Mouse (Mus musculus): ENCODE measurements around the gene Ctc1.

The Ctc1 gene

GRCm38 (mm10) chr11:69028805-69029204 lies 13.1 kb downstream of the Ctc1 start:
- ChIA-PET CTCF (interaction anchor here (0.5 to 1.5 kb wide), 18 partner anchors 12 to 840 kb away, joined by 3 to 9 read pairs (median 4); partner anchors contain the start of gene Per1 (in 1 of the 4)), POLR2A (interaction anchor here in 3 of 4 experiments (0.6 to 2.8 kb wide), 40 partner anchors 8 to 543 kb away, joined by 3 to 15 read pairs (median 4); partner anchors contain the start of genes Borcs6 (in 3 of the 3) and Rangrf (in 1 of the 3))

- ChIA-PET POLR2A (interaction anchor here in 2 of 4 experiments (0.7 to 5.0 kb wide), 8 partner anchors 10 to 128 kb away, joined by 3 to 39 read pairs (median 4); partner anchors contain the start of genes Borcs6 (in 1 of the 2) and Slc25a35 (in 1 of the 2)), CTCF (interaction anchor here in 2 of 4 experiments (0.6 to 1.7 kb wide), 3 partner anchors 34 to 335 kb away, joined by 3 to 6 read pairs (median 3); no protein-coding TSS in a partner anchor)
These were observed 17.8 kb downstream of the Ctc1 start for GRCm38 (mm10) chr11:69033552-69033951.

GRCm38 (mm10) chr11:69034585-69034984 lies 18.9 kb downstream of the Ctc1 start:
- ChIA-PET POLR2A (interaction anchor here in 3 of 4 experiments (0.5 to 5.0 kb wide), 20 partner anchors 8 to 132 kb away, joined by 3 to 39 read pairs (median 9); partner anchors contain the start of genes Slc25a35 (in 2 of the 3), Aurkb (in 1 of the 3) and Borcs6 (in 1 of the 3)), CTCF (interaction anchor here in 2 of 4 experiments (1.1 to 2.5 kb wide), 3 partner anchors 8 to 22 kb away, joined by 3 to 13 read pairs (median 4); no protein-coding TSS in a partner anchor)

GRCm38 (mm10) chr11:69035411-69035810 lies 19.7 kb downstream of the Ctc1 start:
- CTCF ChIA-PET = interaction anchor here in 2 of 4 experiments (0.8 to 2.5 kb wide), 22 partner anchors 8 to 160 kb away, joined by 3 to 13 read pairs (median 4); partner anchors contain the start of genes Aurkb (in 1 of the 2) and Borcs6 (in 1 of the 2)
- POLR2A ChIA-PET = interaction anchor here (0.5 to 5.0 kb wide), 48 partner anchors 9 to 803 kb away, joined by 3 to 39 read pairs (median 5); partner anchors contain the start of genes Borcs6 (in 2 of the 4), Slc25a35 (in 2 of the 4), Aurkb (in 1 of the 4) and Myh10 (in 1 of the 4)

DNA sequence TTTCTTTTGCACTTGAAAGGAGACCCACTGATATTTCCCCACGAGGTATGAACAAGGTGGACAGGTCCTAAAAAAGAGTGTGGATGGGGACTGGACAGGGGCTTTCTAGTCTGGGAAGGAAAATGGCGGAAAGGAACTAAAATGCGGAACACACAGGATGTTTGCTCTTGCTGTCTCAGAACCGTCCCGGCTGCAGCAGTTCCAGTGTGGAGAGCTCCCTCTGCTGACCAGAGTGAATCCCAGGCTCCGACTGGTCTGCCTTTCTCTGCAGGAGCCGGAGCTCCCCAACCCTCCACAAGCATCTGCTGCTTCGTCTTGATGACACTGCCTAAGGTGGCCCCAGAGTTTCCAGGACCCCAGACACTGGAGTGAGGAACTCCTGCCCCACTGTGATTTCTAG lies 20.1 kb downstream of the Ctc1 start:
- ChIA-PET POLR2A (interaction anchor here (0.5 to 5.0 kb wide), 56 partner anchors 8 to 1030 kb away, joined by 3 to 39 read pairs (median 5); partner anchors contain the start of genes Borcs6 (in 3 of the 4), Slc25a35 (in 2 of the 4), Aurkb (in 1 of the 4) and Myh10 (in 1 of the 4)), CTCF (interaction anchor here in 3 of 4 experiments (0.6 to 2.5 kb wide), 25 partner anchors 8 to 161 kb away, joined by 3 to 13 read pairs (median 4); partner anchors contain the start of genes Aurkb (in 1 of the 3) and Borcs6 (in 1 of the 3))

DNA sequence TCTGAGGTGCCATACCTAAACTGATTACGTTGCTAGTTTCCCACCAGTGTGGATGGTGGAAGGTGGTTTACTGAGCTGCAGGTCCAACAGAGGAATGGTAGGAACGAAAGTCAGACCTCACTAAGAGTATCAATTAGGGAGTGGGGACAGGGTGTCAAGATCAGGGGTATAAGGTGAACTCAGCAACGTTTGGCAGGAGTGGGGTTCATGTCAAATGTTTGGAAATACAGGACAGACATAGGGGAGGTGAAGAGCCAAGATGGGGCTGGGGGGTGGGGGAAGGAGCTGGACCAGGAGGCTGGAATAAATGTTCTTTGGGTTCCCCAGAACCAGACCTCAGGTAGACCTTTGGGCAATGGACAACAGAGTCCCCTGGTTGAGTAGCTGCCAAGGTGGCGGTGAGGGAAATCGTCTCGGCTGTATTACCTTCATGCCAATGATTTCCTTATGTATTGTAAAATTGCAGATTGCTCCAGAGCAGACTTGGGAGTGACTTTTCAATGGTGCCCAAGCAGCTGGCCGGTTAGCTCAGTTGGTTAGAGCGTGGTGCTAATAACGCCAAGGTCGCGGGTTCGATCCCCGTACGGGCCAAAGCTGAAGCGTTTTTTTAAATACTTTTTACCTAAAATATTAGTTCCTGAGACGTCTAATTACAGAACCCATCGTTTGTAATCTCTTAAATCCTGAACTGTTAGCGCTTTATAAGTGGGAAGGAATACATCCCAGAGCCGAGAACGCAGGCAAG lies 20.9 kb downstream of the Ctc1 start:
- CTCF ChIA-PET = interaction anchor here in 3 of 4 experiments (0.6 to 2.5 kb wide), 25 partner anchors 9 to 162 kb away, joined by 3 to 13 read pairs (median 4); partner anchors contain the start of genes Aurkb (in 1 of the 3) and Borcs6 (in 1 of the 3)
- POLR2A ChIA-PET = interaction anchor here (0.5 to 5.0 kb wide), 67 partner anchors 7 to 1030 kb away, joined by 3 to 39 read pairs (median 5); partner anchors contain the start of genes Borcs6 (in 3 of the 4), Slc25a35 (in 2 of the 4), Aurkb (in 1 of the 4) and Cntrob (in 1 of the 4)

DNA sequence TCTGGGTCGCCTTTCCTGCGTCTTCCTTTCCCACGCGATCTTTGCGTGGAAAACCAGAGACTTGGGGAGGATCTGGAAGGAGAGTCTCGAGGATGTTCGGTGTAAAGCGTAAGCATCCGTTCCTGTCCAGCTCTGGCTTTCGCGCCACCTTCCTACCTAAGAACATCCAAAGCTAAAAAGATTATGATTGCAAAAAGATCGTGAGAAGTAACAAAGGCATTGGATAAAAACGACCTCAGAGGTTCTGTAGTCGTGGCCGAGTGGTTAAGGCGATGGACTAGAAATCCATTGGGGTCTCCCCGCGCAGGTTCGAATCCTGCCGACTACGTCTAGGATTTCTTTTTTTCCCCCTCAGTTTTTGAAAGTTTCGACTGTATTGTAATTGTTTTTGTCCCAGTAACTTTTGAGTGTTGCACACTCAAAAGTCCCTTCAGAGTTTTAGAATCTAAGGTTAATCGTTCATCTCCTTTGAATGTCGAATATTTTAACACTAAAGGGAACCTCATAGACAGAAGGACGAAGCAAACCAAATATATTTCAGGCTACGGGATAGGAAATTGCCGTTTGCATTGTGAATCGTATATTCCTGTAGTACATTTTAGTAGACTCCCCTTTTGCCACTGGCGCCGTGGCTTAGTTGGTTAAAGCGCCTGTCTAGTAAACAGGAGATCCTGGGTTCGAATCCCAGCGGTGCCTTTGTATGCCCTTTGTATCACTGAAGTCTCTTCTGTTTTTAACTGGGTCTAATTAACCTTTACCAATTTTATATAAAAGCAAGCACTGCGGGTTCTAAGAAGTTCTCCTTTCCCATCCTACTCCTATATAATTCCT lies 21.7 kb downstream of the Ctc1 start:
- ChIA-PET CTCF (interaction anchor here in 2 of 4 experiments (1.0 to 2.5 kb wide), 6 partner anchors 10 to 133 kb away, joined by 3 to 13 read pairs (median 7); no protein-coding TSS in a partner anchor), POLR2A (interaction anchor here (0.6 to 7.1 kb wide), 40 partner anchors 9 to 286 kb away, joined by 3 to 127 read pairs (median 8); partner anchors contain the start of genes Borcs6 (in 3 of the 4), Slc25a35 (in 2 of the 4), Cntrob (in 1 of the 4) and Tmem107 (in 1 of the 4))

DNA sequence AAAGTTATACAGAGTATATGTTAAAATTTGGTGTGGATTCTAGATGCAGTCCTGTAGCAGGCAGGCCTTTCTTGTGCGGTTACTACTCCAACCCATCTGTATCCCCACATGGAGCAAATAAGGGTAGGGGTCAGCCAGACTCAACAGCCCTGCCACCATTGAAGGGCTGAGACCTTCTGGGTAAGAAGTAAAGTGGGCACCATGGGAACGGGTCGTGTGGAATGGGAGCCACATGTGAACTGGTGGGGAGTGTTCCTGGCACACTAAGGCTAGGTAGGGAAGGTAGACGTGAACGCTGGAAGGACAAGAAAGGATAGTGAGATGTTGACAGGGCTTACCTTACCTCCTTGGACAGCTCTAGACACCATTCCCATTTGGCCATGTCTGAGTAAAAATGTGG lies 22.5 kb downstream of the Ctc1 start:
- POLR2A ChIA-PET = interaction anchor here (0.7 to 7.1 kb wide), 5 partner anchors 22 to 226 kb away, joined by 3 to 127 read pairs (median 34); partner anchors contain the start of gene Borcs6 (in 2 of the 4)
- CTCF ChIA-PET = no interaction called here

- ChIA-PET POLR2A (interaction anchor here in 3 of 4 experiments (0.5 to 3.3 kb wide), 15 partner anchors 9 to 1616 kb away, joined by 3 to 35 read pairs (median 5); partner anchors contain the start of genes Borcs6 (in 3 of the 3) and Per1 (in 1 of the 3)), CTCF (interaction anchor here in 3 of 4 experiments (0.6 to 1.5 kb wide), 3 partner anchors 10 to 83 kb away, joined by 3 to 11 read pairs (median 3); partner anchors contain the start of gene Borcs6 (in 1 of the 3))
These were observed 30.1 kb downstream of the Ctc1 start, which contains the start of gene Aurkb for GRCm38 (mm10) chr11:69045531-69046394. Aurkb (plus strand) TSS chr11:69045647.

DNA sequence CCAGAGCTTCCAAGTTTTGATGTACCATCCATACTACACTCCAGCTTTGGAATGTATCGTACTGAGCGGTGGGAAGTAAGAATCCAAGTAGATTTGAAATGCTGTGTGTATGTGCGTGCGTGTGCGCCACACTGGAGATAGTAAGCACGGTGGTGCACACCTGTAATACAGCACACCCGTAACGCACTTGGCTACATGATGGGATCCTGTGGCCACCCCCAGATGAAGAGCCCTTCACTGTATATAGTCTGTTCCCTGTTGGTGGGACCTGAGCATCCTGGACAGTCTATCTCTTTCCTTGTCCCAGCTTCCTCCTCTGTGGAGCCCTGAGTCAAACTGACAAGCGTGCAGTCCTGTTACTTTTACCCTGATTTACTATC lies 30.7 kb downstream of the Ctc1 start:
- ChIA-PET POLR2A (interaction anchor here in 3 of 4 experiments (0.5 to 3.3 kb wide), 15 partner anchors 8 to 1616 kb away, joined by 3 to 35 read pairs (median 5); partner anchors contain the start of genes Borcs6 (in 3 of the 3) and Per1 (in 1 of the 3)), CTCF (interaction anchor here in 3 of 4 experiments (0.6 to 1.5 kb wide), 3 partner anchors 10 to 82 kb away, joined by 3 to 11 read pairs (median 3); partner anchors contain the start of gene Borcs6 (in 1 of the 3))

DNA sequence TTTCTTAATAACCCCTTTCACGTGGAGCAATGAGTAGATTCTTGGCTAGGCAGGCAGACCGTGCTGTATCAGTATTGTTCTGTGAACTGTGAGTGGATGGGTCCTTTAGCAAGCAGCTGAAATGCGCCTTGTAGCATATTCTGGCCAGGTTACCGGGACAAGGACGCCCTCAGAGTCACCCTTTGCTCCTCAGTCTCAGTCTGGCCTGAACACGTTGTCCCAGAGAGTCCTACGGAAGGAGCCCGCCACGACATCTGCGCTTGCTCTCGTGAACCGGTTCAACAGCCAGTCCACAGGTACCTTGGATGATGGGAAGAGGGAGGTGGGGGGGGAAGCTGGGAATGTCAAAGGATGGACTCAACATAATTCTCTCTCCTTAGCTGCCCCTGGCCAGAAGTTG lies 31.9 kb downstream of the Ctc1 start:
- CTCF ChIA-PET = interaction anchor here in 1 of 4 experiments (0.8 kb wide), 1 partner anchor 12 kb away, joined by 3 read pairs; the partner anchor contains the start of gene Borcs6
- POLR2A ChIA-PET = interaction anchor here in 3 of 4 experiments (0.5 to 3.3 kb wide), 13 partner anchors 8 to 86 kb away, joined by 3 to 35 read pairs (median 4); partner anchors contain the start of gene Borcs6 (in 3 of the 3)

DNA sequence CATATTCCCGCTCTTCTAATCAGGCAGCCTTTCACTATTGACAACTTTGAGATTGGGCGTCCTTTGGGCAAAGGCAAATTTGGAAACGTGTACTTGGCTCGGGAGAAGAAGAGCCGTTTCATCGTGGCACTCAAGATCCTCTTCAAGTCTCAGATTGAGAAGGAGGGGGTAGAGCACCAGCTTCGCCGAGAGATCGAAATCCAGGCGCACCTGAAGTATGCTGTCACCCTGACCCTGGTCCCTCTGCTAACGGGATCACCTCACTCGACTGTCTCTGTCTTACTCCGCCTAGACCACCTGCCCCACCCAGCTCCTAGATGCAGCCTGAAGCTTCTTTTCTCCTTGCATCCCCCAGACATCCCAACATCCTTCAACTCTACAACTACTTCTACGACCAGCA lies 32.4 kb downstream of the Ctc1 start:
- CTCF ChIA-PET = interaction anchor here in 1 of 4 experiments (0.8 kb wide), 1 partner anchor 11 kb away, joined by 3 read pairs; the partner anchor contains the start of gene Borcs6
- POLR2A ChIA-PET = interaction anchor here (0.6 to 3.3 kb wide), 11 partner anchors 7 to 85 kb away, joined by 3 to 35 read pairs (median 4); partner anchors contain the start of gene Borcs6 (in 4 of the 4)

- POLR2A ChIA-PET = interaction anchor here (0.6 to 2.4 kb wide), 11 partner anchors 9 to 605 kb away, joined by 3 to 11 read pairs (median 5); partner anchors contain the start of gene Borcs6 (in 4 of the 4)
- CTCF ChIA-PET = interaction anchor here in 2 of 4 experiments (0.6 to 0.8 kb wide), 2 partner anchors 9 to 56 kb away, joined by 4 read pairs; partner anchors contain the start of gene Borcs6 (in 1 of the 2)
These were observed 35.0 kb downstream of the Ctc1 start for GRCm38 (mm10) chr11:69050748-69051147.

GRCm38 (mm10) chr11:69051771-69052170 lies 36.1 kb downstream of the Ctc1 start:
- ChIA-PET CTCF (interaction anchor here in 1 of 4 experiments (0.6 kb wide), 2 partner anchors 15 to 903 kb away, joined by 3 to 6 read pairs; no protein-coding TSS in a partner anchor), POLR2A (interaction anchor here (0.6 to 3.1 kb wide), 12 partner anchors 9 to 183 kb away, joined by 3 to 17 read pairs (median 3); partner anchors contain the start of gene Per1 (in 1 of the 4))

- POLR2A ChIA-PET = interaction anchor here (0.5 to 3.1 kb wide), 16 partner anchors 8 to 160 kb away, joined by 3 to 17 read pairs (median 4); partner anchors contain the start of gene Per1 (in 1 of the 4)
- CTCF ChIA-PET = interaction anchor here in 2 of 4 experiments (0.5 to 0.6 kb wide), 3 partner anchors 12 to 488 kb away, joined by 4 to 6 read pairs (median 4); no protein-coding TSS in a partner anchor
These were observed 37.2 kb downstream of the Ctc1 start for GRCm38 (mm10) chr11:69052824-69053421.
